Mouse (Mus musculus) frontal cortex, postnatal 36 days (tissue): ENCODE measurements around the gene Hcst.

Experiments
- DNase-seq, 2 experiments: peaks; one replicate each; pipeline ENCODE4 v3.0.0; 2022; ENCODE audit warnings: low spot score in 2 of 2

Gene Hcst

DNA sequence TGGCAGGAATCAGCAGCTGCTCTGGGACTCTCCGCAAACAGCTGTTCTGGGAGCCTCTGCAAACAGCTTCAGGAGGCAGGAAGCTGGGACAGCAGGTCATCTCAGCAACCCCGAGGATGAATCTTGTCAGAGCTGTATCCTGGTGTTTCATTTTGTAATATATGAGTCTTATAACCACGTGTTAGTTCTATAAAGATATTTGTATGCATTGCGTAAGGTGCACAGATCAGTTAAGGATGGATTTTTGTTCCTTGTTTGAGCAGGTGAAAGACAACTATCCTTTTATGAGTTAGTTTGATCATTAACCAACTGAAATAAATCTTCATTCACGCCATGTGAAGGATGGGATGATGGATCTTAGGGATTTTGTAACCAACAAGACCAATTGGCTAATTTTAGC, 39.6 kb downstream of the Hcst start:
- no peak for DNase-seq

DNA sequence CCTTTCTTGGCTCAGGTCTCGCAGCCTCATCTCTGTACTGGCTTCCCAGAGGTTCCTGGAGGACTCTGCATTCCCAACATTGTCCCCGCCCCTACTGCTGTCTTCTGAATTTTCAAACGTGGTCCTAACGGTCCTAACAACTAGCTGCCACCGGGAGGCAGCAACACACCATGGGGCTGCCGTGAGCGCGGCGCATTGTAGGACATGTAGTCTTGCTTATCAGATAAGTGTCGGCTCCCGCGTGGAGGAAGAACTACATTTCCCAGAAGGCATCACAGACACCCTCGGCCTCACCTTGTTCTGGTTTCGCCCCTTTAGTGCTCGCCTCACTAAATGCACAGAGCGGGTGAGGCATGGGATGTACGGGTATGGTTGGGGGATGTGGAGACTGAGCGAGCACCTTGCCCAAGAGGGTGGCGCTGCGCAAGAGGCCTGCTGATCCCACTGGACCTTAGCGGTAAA, 46.1 kb downstream of the Hcst start:
- DNase-seq = peak; percentile 94 to 98
